Mouse (Mus musculus) frontal cortex, adult (tissue): ENCODE measurements around the gene Ager.

Experiments
- ATAC-seq: cut with Nextera tagmentation; 2 replicates; pipeline ENCODE4 v1.9.2; 2017; ENCODE audit warnings: mild to moderate bottlenecking, moderate library complexity, mixed read lengths; ENCODE audit not compliant: low TSS enrichment

Ager gene

GRCm38 (mm10) chr17:34630761-34631301 is 33.2 kb downstream of the Ager start:
- ATAC-seq, result no peak

DNA sequence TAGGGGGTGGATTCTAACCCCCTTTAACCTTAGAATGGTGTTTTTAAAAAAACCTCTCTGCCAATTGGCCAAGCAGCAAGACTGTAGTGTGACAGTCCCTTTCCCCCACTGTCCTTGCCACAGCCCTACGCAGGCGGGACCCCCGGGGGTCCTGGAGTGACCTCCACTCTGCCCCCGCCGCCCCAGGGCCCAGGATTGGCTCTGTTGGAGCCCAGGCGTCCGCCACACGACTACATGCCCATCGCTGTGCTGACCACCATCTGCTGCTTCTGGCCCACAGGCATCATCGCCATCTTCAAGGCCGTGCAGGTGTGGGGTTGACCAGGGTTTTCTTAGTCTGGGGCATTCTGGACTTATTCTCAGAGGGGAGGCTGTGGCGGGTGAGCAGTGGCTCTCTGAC is 34.0 kb downstream of the Ager start:
- no peak for ATAC-seq

- ATAC-seq, result peak; percentile 74
Measured at GRCm38 (mm10) chr17:34632261-34632691, 34.6 kb downstream of the Ager start.

DNA sequence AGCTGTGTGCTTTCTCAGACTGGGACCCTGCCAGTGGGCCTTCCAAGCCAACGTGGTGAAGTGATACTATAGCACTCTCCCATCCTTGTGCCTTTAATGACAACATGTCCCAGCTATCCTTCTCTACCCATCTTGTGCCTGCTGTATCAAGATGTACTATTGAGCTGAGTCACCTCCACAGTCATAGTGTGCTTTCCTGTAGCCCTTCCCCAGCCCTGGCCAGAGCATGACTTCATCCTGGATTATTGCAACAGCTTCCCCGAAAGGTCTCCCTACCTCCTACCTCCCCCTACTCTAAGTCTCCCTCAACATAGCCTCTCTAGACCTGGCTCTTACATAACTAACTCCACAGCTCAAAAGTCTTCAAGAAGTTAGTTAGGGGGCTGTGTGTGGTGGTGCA is 38.0 kb downstream of the Ager start:
- no peak for ATAC-seq

GRCm38 (mm10) chr17:34637459-34637858 is 39.8 kb downstream of the Ager start:
- no peak for ATAC-seq

DNA sequence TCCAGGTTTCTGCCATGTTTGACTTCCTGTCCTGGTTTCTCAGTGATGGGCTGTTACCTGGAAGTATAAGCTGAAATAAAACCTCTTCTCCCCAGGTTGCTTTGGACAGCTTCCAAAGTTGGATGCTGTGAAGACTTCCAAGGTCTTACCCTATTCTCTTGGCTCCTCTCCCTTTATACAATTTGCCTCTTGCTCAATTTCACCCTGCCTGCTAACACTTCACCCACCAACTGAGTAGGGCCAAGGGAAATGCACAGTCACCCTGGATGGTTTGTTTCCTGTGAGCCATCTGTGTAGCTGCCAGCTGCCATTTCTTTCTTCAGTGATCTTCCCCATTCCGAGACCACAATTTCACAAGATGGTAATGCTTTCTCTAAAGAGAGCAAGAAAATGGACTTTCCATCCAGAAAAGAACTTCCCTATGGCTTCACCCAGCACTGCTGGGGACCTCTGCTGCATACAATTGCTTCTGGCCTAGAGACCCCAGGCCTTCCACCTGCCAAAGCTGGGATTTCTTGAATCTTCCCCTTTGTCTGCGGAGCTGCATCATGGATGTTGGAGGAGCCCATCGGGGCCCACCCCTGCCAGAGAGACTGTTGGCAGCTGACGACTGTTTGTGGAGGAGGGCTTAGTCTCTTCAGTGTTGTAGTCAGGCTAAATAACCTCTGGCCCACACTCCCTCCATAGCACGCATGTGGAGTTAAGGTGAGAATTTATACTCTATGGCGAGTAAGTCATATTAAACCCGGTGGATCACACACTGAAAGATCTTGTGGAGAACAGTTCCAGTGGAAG is 42.0 kb downstream of the Ager start:
- no peak for ATAC-seq

DNA sequence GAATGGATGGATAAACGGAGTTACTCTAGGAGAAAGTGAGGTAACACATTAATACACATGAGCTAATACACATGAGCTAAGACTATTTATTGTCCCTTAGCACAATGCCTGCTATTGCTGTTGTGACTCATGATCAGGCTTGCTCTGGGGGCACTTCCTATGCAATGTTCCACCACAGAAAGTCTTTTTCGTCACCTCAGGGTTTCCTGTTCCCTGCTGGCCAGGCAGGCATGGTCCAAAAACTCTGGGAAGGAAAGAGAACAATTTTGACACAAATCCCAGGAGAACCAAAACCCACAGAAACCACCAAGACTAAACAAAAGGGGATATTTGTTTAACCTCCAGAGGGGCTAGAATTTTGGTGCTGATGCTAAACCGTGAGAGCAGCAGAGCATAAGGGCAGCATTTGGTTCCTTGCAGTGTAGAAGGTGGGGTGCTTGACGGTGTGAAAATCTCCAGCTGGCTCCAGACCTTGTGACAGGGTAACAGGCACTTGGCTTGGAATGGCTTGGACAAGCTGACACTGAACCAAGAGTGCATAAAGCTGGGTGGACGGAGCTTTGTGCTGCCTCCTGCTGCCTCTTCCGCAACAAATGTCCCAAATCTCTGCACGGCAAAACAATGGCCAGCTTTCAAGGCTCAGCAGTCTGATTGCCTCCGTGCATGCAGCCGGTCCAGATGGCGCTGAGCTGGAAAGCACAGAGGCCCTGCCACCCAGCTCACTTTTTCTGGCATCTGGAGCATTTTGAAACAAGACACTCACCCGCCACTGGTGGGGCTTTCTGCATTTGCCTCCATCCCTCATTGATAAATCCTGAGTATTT is 43.3 kb downstream of the Ager start:
- ATAC-seq, result peak; percentile 43

GRCm38 (mm10) chr17:34641945-34642344 is 44.3 kb downstream of the Ager start:
- ATAC-seq, result no peak

- no peak for ATAC-seq
Measured at GRCm38 (mm10) chr17:34643379-34643778, 45.7 kb downstream of the Ager start.

DNA sequence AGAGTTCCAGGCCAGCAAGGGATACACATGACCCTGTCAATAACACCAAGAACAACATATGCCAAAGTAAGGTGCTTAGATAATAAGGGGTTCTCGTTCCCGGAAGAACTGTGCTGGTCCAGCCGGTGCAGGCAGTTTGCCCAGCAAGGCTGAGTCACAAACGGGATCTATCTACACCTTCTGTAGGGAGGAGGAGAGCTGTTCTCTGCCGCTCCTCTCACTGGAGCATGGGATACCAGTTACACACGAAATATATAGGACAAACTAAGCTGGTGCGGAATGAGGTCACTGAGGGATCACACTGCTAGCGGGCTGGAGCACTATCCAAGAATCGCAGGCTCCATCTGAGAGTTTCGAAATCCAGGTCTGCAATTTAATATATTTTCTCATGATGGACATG is 46.3 kb downstream of the Ager start:
- ATAC-seq, result peak; percentile 39; the same call in 1 of the 2 replicates

GRCm38 (mm10) chr17:34644608-34645007 is 46.9 kb downstream of the Ager start, which contains the start of gene Fkbpl:
Gene Fkbpl, plus strand, starts transcription at chr17:34644764.
- peak; percentile 84 for ATAC-seq

- ATAC-seq, result no peak
Measured at GRCm38 (mm10) chr17:34645256-34645829, 47.7 kb downstream of the Ager start.

DNA sequence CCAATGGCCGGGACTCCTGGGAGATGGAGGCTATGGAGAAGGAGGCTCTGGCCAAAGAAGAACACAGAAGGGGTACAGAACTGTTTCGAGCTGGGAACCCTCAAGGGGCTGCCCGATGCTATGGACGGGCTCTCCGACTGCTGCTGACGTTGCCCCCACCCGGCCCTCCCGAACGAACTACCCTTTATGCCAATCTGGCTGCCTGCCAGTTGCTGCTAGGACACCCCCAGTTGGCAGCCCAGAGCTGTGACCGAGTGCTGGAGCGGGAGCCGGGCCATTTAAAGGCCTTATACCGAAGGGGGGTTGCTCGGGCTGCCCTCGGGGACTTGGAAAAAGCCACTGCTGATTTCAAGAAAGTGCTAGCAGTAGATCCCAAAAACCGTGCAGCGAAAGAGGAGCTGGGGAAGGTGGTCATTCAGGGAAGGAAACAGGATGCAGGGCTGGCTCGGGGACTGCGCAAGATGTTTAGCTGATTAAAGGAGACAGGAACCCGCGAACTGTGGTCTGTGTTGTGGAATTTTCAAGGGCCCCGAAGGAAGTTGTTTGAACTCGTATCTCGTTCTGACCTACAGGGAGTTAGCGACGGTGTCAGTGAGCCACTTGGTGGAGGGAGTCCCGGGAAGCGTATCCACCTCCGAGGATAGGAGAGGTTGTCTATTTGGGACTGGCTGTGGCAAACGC is 48.3 kb downstream of the Ager start:
- ATAC-seq, result no peak

DNA sequence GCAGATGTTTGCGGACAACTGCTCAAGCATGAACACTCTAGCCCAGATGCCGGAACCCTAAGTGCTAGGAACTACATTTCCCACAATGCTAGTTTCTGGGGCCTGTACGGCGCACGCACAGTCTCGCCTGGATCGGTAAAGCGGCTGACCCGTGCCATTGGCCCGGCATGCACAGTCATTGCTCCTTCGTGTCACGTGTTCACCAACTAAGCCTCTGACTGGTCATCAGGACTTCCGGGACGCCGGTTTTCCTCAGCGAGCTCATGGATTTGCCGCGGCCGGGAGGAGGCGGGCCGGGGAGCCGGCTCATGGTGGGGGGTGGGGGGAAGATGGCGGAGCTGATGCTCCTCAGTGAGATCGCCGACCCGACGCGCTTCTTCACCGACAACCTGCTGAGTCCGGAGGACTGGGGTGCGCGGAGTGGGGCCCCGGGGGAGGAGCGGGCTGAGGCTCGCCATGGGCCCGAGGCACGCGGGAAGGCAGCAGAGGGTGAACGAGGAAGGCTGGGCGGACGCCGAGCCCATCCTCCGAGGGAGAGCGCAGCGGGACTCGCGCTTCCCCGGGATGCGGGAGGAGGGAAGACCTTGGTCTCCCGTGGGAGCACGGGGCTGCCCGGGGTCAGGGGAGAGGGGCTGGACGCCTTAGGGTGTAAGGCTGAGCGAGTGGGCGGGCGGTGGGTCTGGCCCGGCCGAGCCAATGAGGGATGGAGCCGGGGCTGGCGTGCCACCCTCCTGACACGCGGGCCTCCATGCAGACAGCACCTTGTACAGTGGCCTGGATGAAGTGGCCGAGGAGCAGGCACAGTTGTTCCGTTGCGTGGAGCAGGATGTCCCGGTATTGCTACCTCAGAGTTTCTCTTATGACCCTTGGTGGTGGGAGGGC is 49.5 kb downstream of the Ager start, which contains the start of gene Atf6b:
TSS of gene Atf6b (plus strand) at position 241 of the 882 bp plus-strand sequence.
- ATAC-seq, result peak; percentile 83

DNA sequence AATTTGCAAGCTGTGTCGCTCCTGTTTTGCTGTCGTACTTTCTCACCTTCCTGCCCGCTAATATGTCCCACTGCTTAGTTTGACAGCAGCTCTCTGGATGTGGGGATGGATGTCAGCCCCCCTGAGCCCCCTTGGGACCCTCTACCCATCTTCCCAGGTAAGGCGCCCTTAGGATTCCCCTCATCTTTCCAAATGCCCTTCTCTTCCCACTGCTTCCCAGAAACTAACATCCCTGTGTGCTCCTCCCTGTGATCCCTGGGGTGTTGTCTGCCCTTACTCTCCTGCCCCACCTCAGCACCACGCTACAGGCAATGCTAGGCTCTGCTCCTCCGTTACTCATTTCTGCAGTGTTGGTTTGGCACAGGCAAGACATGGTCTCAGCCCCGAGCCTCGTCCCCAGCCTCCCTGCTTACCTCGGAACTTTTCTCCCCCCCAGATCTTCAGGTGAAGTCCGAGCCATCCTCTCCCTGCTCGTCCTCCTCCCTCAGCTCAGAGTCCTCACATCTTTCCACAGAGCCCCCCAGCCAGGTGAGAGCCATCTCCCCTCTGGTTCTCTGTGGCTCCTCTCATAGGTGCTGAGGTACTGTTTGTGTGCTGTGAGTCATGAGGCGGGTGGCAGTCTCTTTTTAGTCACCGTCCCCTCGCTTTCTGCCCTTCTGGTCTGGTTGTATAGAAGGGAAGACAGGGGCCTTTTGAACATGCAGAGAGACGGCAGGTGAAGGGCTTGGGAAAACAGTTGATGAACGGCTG is 50.7 kb downstream of the Ager start:
- no peak for ATAC-seq

- no peak for ATAC-seq
Measured at GRCm38 (mm10) chr17:34649106-34649864, 51.6 kb downstream of the Ager start.
